Mouse (Mus musculus) ES-Bruce4 (cell line): ENCODE results near the gene Bcat2.

ENCODE experiments used
- CTCF ChIP-seq: IDR thresholded peaks from one replicate; pipeline ENCODE4 v1.8.1; 2011; ENCODE audit warnings: low read depth, low read length
- EP300 ChIP-seq: IDR thresholded peaks from 2 replicates; pipeline ENCODE4 v1.6.1; 2011; ENCODE audit warnings: low read depth, low read length; ENCODE audit not compliant: insufficient read depth
- POLR2A ChIP-seq: IDR thresholded peaks from one replicate; pipeline ENCODE4 v1.8.1; 2011; ENCODE audit warnings: low read length; ENCODE audit not compliant: insufficient read depth

- no peak for TF ChIP-seq CTCF
- no peak for TF ChIP-seq POLR2A
- peak; percentile 56; the same call in 1 of the 2 replicates for TF ChIP-seq EP300
Measured at GRCm38 (mm10) chr7:45598960-45599879, 29.3 kb downstream of the Bcat2 start.
